Mouse (Mus musculus) retina, postnatal 1 day (tissue): ENCODE measurements at regions not wholly inside any gene's neighbourhood (a gene's known extent, or its start where the extent isn't known, plus 50 kb on each side); places are given as distances from the start of the nearest gene placed in this dataset.

Experiments used
- DNase-seq: peaks from one replicate; pipeline ENCODE4 v3.0.0-alpha.2; 2012

DNA sequence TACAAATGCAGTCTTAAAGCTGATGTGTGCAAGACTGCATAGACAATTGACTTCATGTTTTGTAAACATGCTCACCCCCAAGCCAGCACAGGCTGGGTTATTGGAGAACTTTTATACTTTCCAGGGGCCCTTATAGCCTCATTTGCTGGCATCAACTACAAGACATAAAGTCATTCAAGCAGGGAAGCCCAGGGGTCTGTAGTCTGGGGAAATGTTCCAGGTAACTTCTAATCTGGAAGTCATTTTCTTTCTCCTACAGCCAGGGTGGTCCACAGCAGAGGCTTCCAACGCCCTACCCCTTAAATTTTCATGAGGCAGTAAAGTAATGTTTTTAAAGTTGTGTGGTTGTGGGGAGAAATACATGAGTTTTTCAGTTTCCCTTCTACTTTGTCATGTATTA is 272.1 kb upstream of the Npvf start:
- DNase-seq, result no peak

DNA sequence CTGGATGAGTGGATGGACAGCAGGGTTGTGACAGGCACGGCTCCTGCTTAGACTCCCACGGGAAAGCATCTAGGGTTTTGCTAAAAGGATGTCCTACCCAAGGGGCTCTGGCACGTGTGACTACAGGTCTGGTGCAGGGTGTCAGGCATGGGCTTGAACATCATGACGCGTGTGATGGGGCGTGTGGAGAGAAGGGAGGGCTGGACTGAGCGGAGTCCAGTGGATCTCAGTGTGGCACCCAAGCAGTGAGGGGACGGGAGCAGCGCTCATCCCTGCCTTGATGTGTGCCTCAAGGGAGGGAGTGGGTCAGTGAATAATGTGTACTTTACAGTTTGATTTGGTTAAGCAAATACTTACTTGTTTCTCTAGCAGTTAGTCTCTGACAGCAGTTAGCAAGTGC is 275.3 kb upstream of the Npvf start:
- DNase-seq, result no peak

DNA sequence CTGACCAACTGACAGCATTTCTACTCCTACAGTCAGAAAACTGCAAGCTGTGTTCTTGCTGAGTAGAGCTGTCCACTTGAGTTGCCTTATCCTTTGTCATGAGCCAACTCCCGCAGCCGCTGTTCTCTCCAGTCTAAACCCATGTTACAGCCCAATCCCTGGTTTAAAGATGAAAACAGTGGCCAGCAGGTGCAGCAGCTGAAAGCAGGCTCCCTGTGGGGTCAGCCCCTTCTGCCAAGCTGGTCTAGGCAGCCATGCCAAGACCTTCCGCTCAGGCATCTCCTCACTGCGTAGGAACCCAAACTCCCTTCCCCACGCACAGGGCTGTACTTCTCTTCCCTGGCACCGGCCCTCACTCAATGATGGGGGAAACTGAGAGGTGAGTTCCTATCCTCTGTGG is 279.3 kb upstream of the Npvf start:
- no peak for DNase-seq

DNA sequence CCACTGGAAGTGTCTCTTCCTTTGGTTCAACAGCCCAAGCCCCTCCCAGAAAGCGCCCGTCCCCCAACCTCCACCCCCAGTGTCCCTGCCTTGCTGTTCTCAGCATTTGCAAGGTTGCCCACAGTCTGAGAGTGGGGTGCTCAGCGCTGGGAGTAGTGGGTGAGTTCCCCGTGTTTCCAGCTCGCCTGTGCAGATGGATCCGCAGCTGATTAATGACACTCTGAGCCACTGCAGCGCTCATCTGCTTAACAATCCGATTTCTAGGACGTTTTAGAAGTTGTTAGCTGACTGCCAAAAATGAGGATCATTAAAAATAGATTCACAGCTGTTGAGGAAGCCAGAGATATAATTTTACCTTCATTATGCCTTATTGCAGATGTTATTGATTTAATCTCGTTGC is 280.0 kb upstream of the Npvf start:
- no peak for DNase-seq

DNA sequence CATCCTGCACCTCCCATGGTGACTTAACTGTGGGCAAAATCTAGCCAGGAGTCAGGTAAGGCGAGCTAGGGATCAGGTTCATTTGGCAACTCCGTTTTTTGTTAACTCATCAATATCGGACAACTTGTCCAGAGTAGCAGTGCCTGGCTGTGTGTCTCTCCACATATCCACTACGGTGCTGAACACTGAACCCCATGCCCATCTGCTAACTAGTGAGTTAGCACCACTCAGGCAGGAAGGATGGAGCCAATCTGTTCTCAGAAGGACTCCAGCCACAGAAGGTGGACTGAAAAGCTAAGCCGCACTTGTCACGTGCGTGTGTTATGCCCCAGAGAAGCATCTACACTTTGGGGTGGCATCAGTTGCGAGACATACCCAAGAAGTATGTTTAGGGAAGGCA is 282.1 kb upstream of the Npvf start:
- no peak for DNase-seq

DNA sequence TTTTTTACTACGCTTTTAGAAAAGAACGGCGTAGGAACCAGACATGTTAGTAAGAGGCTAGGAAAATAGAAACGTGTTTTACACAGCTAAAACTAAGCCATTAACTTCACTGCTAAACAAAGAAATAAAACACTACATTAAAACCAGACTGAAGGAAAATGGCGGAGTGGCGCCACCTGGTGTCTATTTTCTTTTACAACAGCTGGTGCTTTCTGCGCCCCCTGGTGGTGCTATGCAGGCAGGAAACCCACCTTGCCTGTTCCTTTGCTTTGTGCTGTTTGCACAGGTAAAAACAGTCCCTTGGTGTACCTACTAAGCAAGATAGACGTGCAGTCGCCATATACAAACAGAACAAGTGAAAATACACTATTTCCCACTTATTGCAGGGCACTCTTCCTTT is 282.9 kb upstream of the Npvf start:
- DNase-seq, result peak; percentile 74

DNA sequence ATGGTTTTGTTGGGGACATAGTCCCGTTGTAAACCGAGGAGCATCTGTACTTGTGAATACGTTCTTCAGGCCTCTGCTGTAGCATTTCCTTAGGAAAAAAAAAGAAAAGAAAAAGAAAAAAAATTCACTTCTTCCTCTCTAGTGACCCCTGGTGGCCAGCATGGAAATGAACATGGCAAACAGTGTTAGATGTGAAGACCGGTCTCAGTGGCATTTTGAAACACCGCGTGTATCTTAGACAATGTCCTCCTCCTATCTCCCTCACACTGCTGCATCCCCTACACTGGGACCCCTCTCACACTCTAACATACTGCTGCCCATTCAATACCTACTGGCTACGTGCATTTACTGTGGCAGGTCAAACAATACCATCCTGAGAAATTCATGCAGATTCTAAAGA is 284.6 kb upstream of the Npvf start:
- DNase-seq, result peak; percentile 64

DNA sequence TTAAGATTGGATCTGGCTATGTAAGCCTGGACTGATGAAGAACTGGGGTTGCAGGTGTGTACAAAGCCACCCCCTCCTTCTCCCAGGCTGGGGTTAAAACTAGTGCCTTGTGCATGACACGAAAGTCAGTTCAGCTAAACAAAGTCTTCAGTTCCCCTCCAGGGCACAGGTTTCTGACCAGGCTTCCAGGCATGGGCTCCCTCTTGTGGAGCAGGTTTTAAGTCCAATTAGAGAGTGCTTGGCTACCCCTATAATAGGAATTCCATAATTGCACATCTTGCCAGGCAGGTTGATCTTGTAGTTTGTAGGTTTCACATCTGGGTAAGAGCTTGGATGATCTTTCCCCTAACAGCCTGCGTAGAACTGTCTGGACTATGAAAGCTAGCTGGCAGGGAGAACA is 285.2 kb upstream of the Npvf start:
- DNase-seq, result peak; percentile 43

DNA sequence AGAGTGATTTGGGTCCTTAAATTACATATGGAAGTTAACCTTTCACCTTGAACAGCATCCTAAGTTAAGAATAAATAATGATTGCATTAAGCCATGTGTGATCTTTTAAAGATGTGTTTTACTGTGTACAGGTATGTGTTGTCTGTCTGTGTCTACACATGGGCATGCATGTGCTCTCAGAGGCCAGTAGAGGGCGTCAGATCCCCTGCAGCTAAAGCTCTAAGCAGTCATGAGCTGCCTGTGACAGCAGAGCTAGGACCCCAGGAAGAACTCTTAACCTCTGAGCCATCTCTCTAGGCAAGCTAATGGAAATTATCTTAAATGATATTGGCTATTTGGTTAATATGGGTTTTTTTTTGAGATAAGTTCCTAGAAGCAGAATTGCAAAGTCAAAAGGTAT is 285.9 kb upstream of the Npvf start:
- DNase-seq, result no peak

DNA sequence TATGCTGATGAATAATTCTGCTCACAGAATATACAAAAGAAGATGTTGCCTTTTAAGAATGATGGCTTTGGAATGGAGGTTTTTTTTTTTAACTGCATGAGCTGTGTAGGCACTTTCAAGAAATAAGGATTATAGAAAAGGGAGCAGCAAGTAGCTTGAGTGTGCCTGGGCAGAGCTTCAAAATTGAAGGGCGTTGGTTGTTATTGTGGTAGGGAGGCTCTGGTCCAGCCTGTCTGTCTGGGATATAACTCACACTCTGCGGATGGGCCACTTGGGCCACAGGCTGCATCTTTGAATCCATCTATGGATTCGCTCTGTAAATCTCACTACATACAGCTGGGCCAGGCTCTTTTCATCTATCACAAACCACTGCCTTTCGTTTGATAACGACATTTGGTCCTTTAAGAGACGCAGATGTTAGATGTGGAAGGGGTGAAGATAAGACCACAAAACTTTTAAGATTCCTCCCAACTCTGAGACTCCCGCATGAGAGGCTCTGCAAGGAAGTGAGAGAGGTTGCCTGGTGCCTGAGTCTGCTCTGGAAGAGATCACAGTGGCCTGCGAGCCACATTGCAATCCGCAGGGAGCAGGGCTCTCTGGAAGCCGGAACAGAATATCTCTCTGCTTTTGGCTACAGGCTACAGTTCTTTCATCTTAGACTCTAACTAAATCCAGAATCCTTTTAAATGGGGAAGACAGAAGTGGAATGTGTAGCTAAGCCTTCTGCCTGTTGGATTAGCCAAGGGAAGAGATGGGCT is 286.6 kb upstream of the Npvf start:
- DNase-seq, result no peak

DNA sequence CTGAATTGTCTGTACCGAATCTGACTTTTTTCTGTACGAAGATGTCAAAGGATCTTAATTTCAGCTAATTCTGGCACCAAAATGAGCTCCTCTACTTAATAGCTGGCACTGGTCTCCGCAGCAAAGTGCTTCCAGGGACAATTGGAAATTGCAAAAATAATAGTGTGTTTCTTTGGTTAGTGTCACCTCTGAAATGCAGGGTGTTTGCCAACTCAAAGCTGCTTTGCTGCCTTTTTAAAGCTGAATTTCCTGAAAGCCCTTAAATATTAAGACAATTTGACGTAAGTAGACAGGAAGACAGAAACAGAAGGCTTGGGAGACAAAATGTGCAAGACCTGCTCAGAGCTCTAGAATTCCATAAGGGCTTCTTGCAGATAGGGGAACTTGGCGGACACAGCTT is 288.5 kb upstream of the Npvf start:
- no peak for DNase-seq

DNA sequence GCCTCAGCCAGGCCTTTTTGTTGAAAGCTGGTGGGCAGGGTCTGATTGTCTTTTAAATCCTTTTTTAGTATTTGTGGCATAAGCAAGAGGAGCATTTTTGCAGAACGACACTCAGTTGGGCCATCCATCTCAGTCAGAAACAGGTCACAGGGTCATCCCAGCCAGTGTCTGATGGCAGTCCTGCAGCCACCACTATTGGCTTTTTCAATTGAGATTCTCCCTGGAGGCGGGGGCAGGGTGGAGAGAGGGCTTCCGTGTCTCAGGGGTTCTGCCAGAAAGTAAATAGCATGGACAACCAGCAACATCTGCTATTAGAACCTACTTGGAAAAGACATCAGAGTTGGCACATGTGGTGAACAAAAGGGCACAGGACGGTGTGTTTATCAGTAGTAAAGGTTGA is 293.8 kb upstream of the Npvf start:
- no peak for DNase-seq

DNA sequence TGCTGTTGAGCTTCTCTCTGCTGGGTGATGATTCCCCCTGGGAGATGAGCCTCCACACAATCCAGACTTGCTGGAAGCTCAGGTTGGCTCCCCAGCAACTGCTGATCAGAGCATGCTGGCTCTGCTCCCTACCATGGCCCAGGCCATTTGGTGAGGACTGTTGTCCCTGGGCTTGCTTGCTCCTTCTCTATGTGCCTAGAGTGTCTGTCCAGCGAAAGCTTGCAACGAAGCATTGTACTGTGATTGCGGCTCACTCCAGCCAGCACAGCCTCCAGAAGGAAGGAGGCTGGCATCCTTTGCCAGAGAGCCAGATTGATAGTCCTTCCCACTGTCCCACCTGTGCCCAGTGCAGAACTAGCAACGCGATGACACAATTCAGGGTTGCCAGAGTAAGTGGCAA is 295.1 kb upstream of the Npvf start:
- DNase-seq, result no peak

DNA sequence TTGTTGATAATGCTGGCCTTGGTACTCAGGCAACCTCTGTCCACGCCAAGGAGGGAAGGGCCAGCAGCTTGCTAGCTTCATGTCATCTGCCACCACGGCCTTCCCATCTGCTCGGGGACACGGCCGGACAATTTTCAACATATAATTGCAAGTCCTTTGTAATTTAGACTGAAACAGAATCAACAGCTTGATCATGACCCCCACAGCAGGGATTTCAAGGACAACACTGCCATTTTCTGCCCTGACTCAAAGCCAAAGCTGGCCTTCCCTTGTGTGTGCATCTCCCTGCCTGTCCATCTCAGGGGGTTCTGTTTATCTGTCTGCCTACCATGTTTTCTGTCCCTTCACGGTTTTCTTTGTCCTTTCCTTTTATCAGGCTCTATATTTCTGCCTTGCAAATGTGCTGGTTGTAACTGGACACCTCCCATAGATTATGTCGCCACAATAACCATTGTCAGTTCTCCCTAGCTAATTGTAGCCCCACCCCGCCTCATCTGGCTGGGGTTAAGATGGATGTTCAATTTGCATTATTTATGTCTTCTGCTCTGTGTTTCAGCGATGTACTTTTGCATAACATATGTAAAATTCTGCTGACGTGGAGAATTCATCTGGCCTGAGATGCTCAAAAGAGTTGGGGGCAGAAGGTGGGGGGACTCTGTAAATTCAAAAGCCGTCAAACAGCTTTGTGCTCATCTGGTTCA is 295.8 kb upstream of the Npvf start:
- DNase-seq, result no peak

DNA sequence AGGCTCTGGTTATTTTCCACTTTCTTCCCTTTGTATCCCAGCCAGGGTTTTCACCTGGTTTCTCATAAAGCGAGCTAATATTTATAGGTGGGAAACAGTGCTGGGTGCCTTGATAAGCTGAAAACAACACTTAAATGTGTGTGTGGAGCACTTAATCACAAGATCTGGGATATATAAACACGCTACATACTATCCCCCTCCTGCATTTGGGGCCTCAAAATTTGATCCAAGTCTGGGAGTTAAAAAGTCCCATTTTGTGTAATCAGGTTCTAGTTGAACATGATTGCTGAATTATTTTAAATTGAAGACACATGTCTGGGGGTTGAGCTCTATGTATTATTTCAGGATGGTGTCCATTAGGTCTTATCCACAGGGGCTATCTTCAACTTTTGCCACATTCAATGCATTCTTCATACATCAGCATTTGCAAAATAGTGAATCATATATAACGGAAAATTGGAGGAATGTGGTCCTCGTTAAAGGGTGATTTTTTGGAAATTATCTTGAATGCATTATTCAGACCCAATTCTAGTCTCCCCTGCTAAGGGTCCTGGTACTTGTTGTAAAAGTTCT is 303.2 kb upstream of the Npvf start:
- no peak for DNase-seq

DNA sequence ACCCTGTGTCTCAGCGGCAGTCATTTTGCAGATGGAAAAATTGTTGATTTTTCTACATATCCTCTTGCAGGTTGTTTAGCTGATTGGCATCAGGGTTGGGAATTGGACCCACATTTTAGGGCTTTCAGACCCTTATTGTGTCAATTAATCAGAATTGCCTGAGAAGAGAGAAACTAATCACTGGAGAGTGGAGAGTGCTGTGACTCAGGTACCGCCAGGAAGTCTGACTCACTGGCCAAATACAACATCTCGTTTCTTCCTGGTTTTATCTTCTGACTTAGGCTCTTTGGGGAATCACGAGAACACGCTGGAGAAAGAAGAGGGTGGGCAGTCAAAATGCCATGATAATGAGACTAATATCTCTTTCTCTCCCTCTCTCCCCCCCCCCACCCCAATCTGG is 306.1 kb upstream of the Npvf start:
- DNase-seq, result no peak

DNA sequence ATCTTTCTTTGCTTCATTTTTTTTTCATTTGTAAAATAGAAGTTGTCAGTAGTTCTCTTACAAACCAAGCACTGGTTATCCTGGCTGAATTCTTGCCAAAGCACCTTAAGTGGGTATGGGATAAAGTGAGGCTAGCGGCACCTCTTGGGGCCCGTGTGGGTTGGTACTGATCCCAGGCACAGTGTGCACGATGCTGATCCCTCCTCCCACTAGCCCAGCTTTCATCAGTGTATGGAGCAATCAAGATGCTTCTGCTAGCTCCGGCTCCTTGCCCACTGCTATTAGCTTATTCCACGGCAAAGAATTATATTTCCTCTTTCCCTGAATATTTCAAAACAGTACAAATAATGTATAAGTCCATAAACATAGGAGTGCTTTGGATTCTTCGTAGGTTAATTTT is 307.4 kb upstream of the Npvf start:
- DNase-seq, result no peak

DNA sequence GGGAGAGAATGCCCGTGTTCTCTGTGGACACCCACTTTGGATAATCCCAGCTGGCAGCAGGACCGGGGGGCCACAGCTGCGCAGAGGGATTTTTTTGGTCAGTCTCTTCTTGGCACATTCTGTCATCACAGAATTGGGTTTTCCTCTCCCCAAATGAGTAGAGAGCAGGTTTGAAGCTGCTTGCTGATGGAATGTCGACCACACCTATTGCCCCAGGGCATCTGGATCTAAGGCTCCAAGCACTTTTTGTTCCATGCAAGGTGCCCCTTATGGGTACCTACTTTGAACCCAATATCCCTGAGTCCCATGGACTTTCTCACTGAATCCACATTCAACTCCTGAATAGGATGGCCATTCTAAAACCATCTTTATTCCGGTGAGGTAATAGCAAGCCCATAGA is 314.3 kb upstream of the Npvf start:
- DNase-seq, result no peak

DNA sequence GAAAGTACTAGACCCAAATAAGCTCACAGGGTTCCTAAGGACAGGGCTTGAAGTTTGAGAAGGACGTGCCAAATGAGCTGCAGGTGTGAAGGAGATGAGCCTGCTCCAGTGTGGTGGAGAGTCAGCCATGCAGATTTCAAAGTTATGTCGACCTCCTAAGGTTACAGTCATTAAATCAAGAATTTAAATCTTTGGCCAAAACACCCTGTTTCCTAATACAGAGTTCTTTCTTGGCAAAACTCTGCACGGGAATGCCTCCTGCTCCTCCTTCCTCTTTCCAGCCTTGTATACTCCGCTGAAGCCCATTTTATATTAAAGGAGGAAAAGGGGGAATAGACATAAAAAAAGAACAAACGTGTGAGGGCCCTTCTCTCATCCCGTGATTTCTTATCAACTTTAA is 315.1 kb upstream of the Npvf start:
- no peak for DNase-seq

DNA sequence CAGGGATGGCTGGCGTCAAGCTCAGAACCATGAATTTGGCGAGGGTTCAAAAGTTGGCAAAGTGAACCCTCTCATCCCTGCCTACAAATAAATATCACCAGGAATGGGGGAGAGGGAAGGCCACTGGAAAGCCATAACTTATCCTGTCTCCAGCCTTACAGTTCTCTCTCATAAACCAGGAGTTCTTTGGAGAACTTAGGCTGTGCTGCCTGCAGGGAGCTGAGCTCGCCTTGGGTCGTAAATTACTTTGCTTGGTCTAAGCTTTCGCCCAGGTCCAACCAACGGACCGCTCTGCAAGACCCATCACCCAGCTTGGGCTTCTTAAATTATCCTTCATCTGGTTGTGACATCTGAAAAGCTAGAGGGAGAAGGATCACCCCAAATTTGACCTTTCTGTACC is 315.8 kb upstream of the Npvf start:
- no peak for DNase-seq

DNA sequence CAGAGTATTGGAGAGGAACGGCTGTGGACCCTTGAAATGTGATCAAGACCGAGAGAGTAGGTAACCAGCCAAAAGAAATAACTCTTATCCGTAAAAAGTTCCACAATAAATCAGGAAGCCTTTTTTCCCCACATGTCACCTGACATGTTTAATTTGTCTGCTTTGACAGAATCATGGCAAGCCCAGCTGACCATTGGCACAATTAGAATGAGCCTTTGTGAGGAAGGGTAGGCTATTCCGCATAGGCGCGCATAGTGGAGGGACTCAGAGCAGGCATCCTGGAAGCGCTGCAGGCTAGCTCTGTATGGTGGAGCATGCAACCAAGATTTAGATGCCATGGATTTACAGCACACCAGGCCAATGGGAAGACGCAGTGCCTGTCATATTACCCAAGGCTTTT is 316.5 kb upstream of the Npvf start:
- DNase-seq, result no peak

DNA sequence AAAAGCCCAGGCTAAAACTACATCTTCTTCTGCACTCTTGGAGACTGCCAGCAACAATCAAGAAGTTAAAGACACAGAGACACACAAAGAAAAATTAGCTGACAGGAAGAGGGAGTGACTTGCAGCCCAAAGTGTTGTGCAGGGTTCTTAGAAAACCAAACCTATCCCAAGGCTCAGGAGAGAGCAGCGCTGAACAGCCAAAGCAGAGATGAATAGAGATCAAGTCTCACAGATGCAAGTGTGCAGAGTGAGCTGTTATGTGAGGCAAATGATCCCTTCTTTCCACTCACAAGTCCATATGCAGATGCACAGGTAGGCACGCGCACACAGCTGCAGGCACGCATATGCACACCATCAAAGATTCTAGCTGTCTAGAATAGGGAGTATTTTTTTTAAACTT is 318.0 kb upstream of the Npvf start:
- DNase-seq, result no peak

DNA sequence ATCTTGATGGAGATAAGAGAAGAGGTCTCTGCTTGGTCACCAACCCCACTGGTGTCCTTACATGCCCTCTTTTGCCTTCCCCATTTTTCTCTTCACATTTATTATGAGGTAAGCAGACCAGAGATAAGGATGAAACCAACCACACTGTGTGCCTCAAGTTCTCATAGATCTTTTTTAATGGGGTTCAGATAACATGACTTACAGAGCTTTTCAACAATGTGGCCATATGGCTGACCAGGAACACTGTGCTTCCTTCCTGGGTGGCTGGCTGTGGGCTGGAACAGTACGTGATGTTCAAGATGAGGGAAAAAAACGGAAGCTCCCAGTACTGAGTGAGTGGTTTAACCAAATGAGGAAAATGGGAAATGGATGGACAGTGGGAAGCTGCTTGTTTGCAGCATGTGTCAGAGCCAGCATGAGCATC is 319.0 kb upstream of the Npvf start:
- DNase-seq, result no peak

DNA sequence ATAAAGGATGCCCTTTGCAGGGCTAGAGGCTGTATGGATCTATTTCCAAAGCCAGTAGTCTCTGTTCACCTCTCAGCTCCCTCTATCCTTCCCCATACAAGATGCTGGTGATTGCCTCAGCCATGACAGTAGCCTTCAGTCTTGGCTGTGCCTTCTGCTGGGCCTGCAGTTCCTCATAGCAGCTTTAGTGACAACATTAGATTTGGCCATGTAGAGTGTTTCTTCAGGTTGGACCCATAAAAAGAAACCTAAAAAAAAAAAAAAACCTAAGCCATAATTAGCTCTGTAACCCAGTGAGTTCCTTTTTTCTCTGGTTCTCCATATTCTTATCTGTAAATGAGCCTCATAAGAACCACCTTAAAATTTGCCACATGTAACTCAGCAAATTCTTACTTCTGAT is 319.6 kb upstream of the Npvf start:
- no peak for DNase-seq

DNA sequence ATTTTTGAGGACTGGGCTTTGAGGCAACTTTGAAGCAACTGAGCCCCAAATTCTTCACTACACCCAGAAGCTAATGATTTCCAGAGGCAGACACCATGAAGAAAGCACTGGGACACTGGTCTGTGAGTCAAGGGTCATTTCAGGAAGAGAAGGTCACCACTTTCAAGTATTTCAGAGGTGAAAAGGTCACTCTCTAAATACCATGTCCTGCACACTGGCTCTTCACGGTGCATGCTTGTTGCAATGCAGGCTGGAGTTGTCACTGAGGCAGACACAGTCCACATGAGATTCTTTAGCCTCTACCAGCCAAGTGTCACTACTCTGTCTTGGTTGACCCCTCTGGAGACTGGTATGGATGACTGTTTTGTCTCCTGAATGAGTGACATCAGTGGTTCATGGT is 320.7 kb upstream of the Npvf start:
- no peak for DNase-seq
